Mouse (Mus musculus): ENCODE measurements around the gene Zdhhc4. TPM values are rescaled to one million over a fixed set of nuclear protein-coding genes. Genes with fewer than 3 reads are reported as not detected.

Zdhhc4 gene
- polyA plus RNA-seq, 1 experiment from 2014 or later, result 84.4 TPM

- no peaks in the 10 kb centered on the region for H3K9me3 ChIP-seq
- peaks cover 17% of the 10 kb centered on the region for H3K4me1 ChIP-seq
- H3K4me2 ChIP-seq (replicated peaks), result no peak overlapping the region
- H3K4me3 ChIP-seq, result no peak overlapping the region
- H3K27ac ChIP-seq, result no peak overlapping the region
- H3K36me3 ChIP-seq, result no peaks in the 10 kb centered on the region
- peaks cover 77% of the 10 kb centered on the region for H3K27me3 ChIP-seq
- 37% methylated on average over 7 of the region's 7 CpGs for WGBS
- H3K9ac ChIP-seq, result no peak overlapping the region
- ATAC-seq (ENCODE audit: low FRiP score, low read depth), result no peak
Observed at GRCm38 (mm10) chr5:143359263-143359662, 30.2 kb upstream of the Zdhhc4 start.

GRCm38 (mm10) chr5:143357564-143357963 is 28.5 kb upstream of the Zdhhc4 start:
- WGBS, result 3% methylated on average over 27 of the region's 28 CpGs
- H3K4me3 ChIP-seq, result peak overlapping the region; percentile 34
- H3K4me2 ChIP-seq (replicated peaks), result peak overlapping the region; percentile 60
- H3K27ac ChIP-seq, result no peak overlapping the region
- peaks cover 62% of the 10 kb centered on the region for H3K27me3 ChIP-seq
- H3K4me1 ChIP-seq, result peaks cover 6% of the 10 kb centered on the region
- H3K9ac ChIP-seq, result peak overlapping the region; percentile 54
- ATAC-seq (ENCODE audit: low FRiP score, low read depth), result no peak
- no peaks in the 10 kb centered on the region for H3K36me3 ChIP-seq
- H3K9me3 ChIP-seq, result peaks cover 5% of the 10 kb centered on the region; the same call in 1 of the 2 replicates

GRCm38 (mm10) chr5:143356686-143357388 is 27.8 kb upstream of the Zdhhc4 start, which contains the start of gene Grid2ip:
Gene Grid2ip, plus strand, starts transcription at chr5:143357338.
- Histone ChIP-seq H3K9ac (peak within 1 kb of the TSS; percentile 54), H3K27ac (no peak within 1 kb of the TSS), H3K4me2 (replicated peaks) (peak within 1 kb of the TSS; percentile 60), H3K4me3 (peak within 1 kb of the TSS; percentile 34), H3K36me3 (no peaks in the 10 kb centered on the region), H3K4me1 (peaks cover 6% of the 10 kb centered on the region), H3K9me3 (peaks cover 6% of the 10 kb centered on the region; the same call in 1 of the 2 replicates), H3K27me3 (peaks cover 57% of the 10 kb centered on the region)
- 16% methylated on average over 17 of the region's 17 CpGs for WGBS
- no peak for ATAC-seq (ENCODE audit: low FRiP score, low read depth)

- H3K27me3 ChIP-seq, result peaks cover 57% of the 10 kb centered on the region
- no peak overlapping the region for H3K27ac ChIP-seq
- no peak for ATAC-seq (ENCODE audit: low FRiP score, low read depth)
- H3K4me1 ChIP-seq, result peaks cover 6% of the 10 kb centered on the region
- no peak overlapping the region for H3K4me3 ChIP-seq
- no peak overlapping the region for H3K9ac ChIP-seq
- no peak overlapping the region for H3K4me2 ChIP-seq (replicated peaks)
- WGBS, result 34% methylated on average over 5 of the region's 5 CpGs
- peaks cover 6% of the 10 kb centered on the region; the same call in 1 of the 2 replicates for H3K9me3 ChIP-seq
- H3K36me3 ChIP-seq, result no peaks in the 10 kb centered on the region
Observed at GRCm38 (mm10) chr5:143356017-143356416, 27.0 kb upstream of the Zdhhc4 start.

- ATAC-seq (ENCODE audit: low FRiP score, low read depth), result no peak
- Histone ChIP-seq H3K9me3 (peaks cover 9% of the 10 kb centered on the region), H3K27ac (no peak overlapping the region), H3K4me3 (no peak overlapping the region), H3K4me2 (replicated peaks) (no peak overlapping the region), H3K27me3 (no peaks in the 10 kb centered on the region), H3K9ac (no peak overlapping the region), H3K36me3 (no peaks in the 10 kb centered on the region), H3K4me1 (no peaks in the 10 kb centered on the region)
- 71% methylated on average over 8 of the region's 8 CpGs for WGBS
Observed at GRCm38 (mm10) chr5:143346367-143346766, 17.3 kb upstream of the Zdhhc4 start.

GRCm38 (mm10) chr5:143339603-143340002 is 10.5 kb upstream of the Zdhhc4 start:
- 52% methylated on average over 6 of the region's 6 CpGs for WGBS
- Histone ChIP-seq H3K4me3 (no peak overlapping the region), H3K27me3 (no peaks in the 10 kb centered on the region), H3K27ac (no peak overlapping the region), H3K9ac (no peak overlapping the region), H3K36me3 (no peaks in the 10 kb centered on the region), H3K9me3 (no peaks in the 10 kb centered on the region), H3K4me1 (no peaks in the 10 kb centered on the region), H3K4me2 (replicated peaks) (no peak overlapping the region)
- no peak for ATAC-seq (ENCODE audit: low FRiP score, low read depth)

- 67% methylated on average over 6 of the region's 6 CpGs for WGBS
- Histone ChIP-seq H3K9ac (no peak overlapping the region), H3K27ac (no peak overlapping the region), H3K4me1 (no peaks in the 10 kb centered on the region), H3K9me3 (no peaks in the 10 kb centered on the region), H3K4me3 (no peak overlapping the region), H3K27me3 (no peaks in the 10 kb centered on the region), H3K4me2 (replicated peaks) (no peak overlapping the region), H3K36me3 (no peaks in the 10 kb centered on the region)
- ATAC-seq (ENCODE audit: low FRiP score, low read depth), result no peak
Observed at GRCm38 (mm10) chr5:143336559-143336958, 7.5 kb upstream of the Zdhhc4 start.

GRCm38 (mm10) chr5:143335089-143335460 is 6.0 kb upstream of the Zdhhc4 start:
- H3K4me1 ChIP-seq, result peaks cover 2% of the 10 kb centered on the region
- no peak for ATAC-seq (ENCODE audit: low FRiP score, low read depth)
- 82% methylated on average over 7 of the region's 7 CpGs for WGBS
- H3K9me3 ChIP-seq, result no peaks in the 10 kb centered on the region
- no peaks in the 10 kb centered on the region for H3K36me3 ChIP-seq
- no peaks in the 10 kb centered on the region for H3K27me3 ChIP-seq
- H3K4me3 ChIP-seq, result no peak overlapping the region
- H3K27ac ChIP-seq, result no peak overlapping the region
- H3K4me2 ChIP-seq (replicated peaks), result no peak overlapping the region
- H3K9ac ChIP-seq, result no peak overlapping the region

- ATAC-seq (ENCODE audit: low FRiP score, low read depth), result no peak
- H3K4me2 ChIP-seq (replicated peaks), result no peak overlapping the region
- WGBS, result 66% methylated on average over 14 of the region's 14 CpGs
- H3K36me3 ChIP-seq, result no peaks in the 10 kb centered on the region
- H3K27me3 ChIP-seq, result no peaks in the 10 kb centered on the region
- H3K9ac ChIP-seq, result no peak overlapping the region
- no peaks in the 10 kb centered on the region for H3K9me3 ChIP-seq
- no peak overlapping the region for H3K4me3 ChIP-seq
- H3K27ac ChIP-seq, result no peak overlapping the region
- H3K4me1 ChIP-seq, result peaks cover 7% of the 10 kb centered on the region
Observed at GRCm38 (mm10) chr5:143334418-143335088, 5.5 kb upstream of the Zdhhc4 start.

GRCm38 (mm10) chr5:143333872-143334271 is 4.8 kb upstream of the Zdhhc4 start:
- H3K27me3 ChIP-seq, result no peaks in the 10 kb centered on the region
- no peak overlapping the region for H3K9ac ChIP-seq
- H3K36me3 ChIP-seq, result no peaks in the 10 kb centered on the region
- 0 out of 2 replicates have a peak overlapping the region, but pooled peaks have one; percentile 23 for H3K4me2 ChIP-seq (replicated peaks)
- no peaks in the 10 kb centered on the region for H3K9me3 ChIP-seq
- no peak for ATAC-seq (ENCODE audit: low FRiP score, low read depth)
- peaks cover 7% of the 10 kb centered on the region for H3K4me1 ChIP-seq
- 13% methylated on average over 5 of the region's 5 CpGs for WGBS
- H3K27ac ChIP-seq, result no peak overlapping the region
- no peak overlapping the region for H3K4me3 ChIP-seq

- Histone ChIP-seq H3K4me2 (replicated peaks) (no peak overlapping the region), H3K4me3 (no peak overlapping the region), H3K27me3 (no peaks in the 10 kb centered on the region), H3K4me1 (peaks cover 15% of the 10 kb centered on the region), H3K27ac (no peak overlapping the region), H3K9ac (no peak overlapping the region), H3K9me3 (no peaks in the 10 kb centered on the region), H3K36me3 (peaks cover 70% of the 10 kb centered on the region)
- no peak for ATAC-seq (ENCODE audit: low FRiP score, low read depth)
- 87% methylated on average over 8 of the region's 8 CpGs for WGBS
Observed at GRCm38 (mm10) chr5:143317288-143317610, 11.8 kb downstream of the Zdhhc4 start.

GRCm38 (mm10) chr5:143316605-143317287 is 12.3 kb downstream of the Zdhhc4 start:
- no peak for ATAC-seq (ENCODE audit: low FRiP score, low read depth)
- Histone ChIP-seq H3K36me3 (peaks cover 70% of the 10 kb centered on the region), H3K9ac (no peak overlapping the region), H3K4me1 (peaks cover 15% of the 10 kb centered on the region), H3K4me2 (replicated peaks) (no peak overlapping the region), H3K27me3 (no peaks in the 10 kb centered on the region), H3K27ac (no peak overlapping the region), H3K9me3 (no peaks in the 10 kb centered on the region), H3K4me3 (no peak overlapping the region)
- 91% methylated on average over 5 of the region's 5 CpGs for WGBS

Data from limb, embryonic 13.5 days (tissue).